Mouse (Mus musculus) bone marrow, adult 2 months (tissue): ENCODE data around the gene Neurl2.

Source experiments
- CTCF ChIP-seq: fragments of 200-500 bp; IDR thresholded peaks from 2 replicates; pipeline ENCODE4 v1.5.1; 2011; ENCODE audit warnings: low read length, control low read depth; ENCODE audit not compliant: control insufficient read depth, insufficient read depth
- POLR2A ChIP-seq: fragments of 200-500 bp; IDR thresholded peaks from 2 replicates; pipeline ENCODE4 v1.6.1; 2011; ENCODE audit warnings: low read depth, mild to moderate bottlenecking, control low read depth, low read length, borderline replicate concordance; ENCODE audit not compliant: control insufficient read depth

GRCm38 (mm10) chr2:164785481-164786387 lies 47.5 kb downstream of the Neurl2 start, which contains the start of gene Snx21:
- TF ChIP-seq CTCF (no peak), POLR2A (peak; percentile 15; the same call in 1 of the 2 replicates)
